Mouse (Mus musculus) ES-E14 (cell line): Measurements from ENCODE around the gene Gdap2. TPM values are rescaled to one million over a fixed set of nuclear protein-coding genes. Genes with fewer than 3 reads are reported as not detected.

Experiments used
- DNase-seq: peaks from one replicate; pipeline ENCODE4 v3.0.0-alpha.2; 2013; ENCODE audit warnings: low read depth, low spot score
- H3K27ac ChIP-seq: 2 replicates; pipeline ENCODE4 v1.5.1; 2012; ENCODE audit warnings: low read depth, mild to moderate bottlenecking, low read length, moderate library complexity, mixed read lengths; ENCODE audit not compliant: poor library complexity, insufficient read depth, severe bottlenecking
- H3K36me3 ChIP-seq: 2 replicates; pipeline ENCODE4 v1.6.1; 2012; ENCODE audit warnings: mild to moderate bottlenecking, low read length, moderate library complexity, mixed read lengths; ENCODE audit not compliant: control insufficient read depth, poor library complexity, insufficient read depth, severe bottlenecking
- H3K4me1 ChIP-seq, 2 experiments: fragments of 150-350 bp in 1 of 2; sonication (generic) in 1 of 2; 2 replicates each; pipeline ENCODE4 v1.6.1; 2012; ENCODE audit warnings: low read length in 2 of 2, mild to moderate bottlenecking in 1 of 2, mixed read lengths in 1 of 2; ENCODE audit not compliant: control insufficient read depth in 2 of 2, insufficient read depth in 2 of 2, poor library complexity in 1 of 2
- H3K4me3 ChIP-seq, 2 experiments: fragments of 150-350 bp in 1 of 2; sonication (generic) in 1 of 2; 2 replicates each; pipeline ENCODE4 v1.5.1; 2012; ENCODE audit warnings: low read length in 2 of 2, low read depth in 1 of 2, mild to moderate bottlenecking in 1 of 2, mixed read lengths in 1 of 2; ENCODE audit not compliant: insufficient read depth in 1 of 2, poor library complexity in 1 of 2, severe bottlenecking in 1 of 2
- H3K9ac ChIP-seq: 2 replicates; pipeline ENCODE4 v1.6.1; 2012; ENCODE audit warnings: low read depth, mild to moderate bottlenecking, low read length, mixed read lengths; ENCODE audit not compliant: poor library complexity, insufficient read depth, severe bottlenecking
- H3K9me3 ChIP-seq: fragments of 150-350 bp; sonication (generic); 2 replicates; pipeline ENCODE4 v1.6.1; 2012; ENCODE audit warnings: low read depth, mild to moderate bottlenecking, low read length; ENCODE audit not compliant: control insufficient read depth, insufficient read depth
- CHD2 ChIP-seq: IDR thresholded peaks from 2 replicates; pipeline ENCODE4 v1.6.1; 2014; ENCODE audit warnings: mild to moderate bottlenecking, low read depth, low read length, inconsistent platforms
- HCFC1 ChIP-seq: IDR thresholded peaks from 2 replicates; pipeline ENCODE4 v1.6.1; 2012; ENCODE audit warnings: low read length, inconsistent platforms, borderline replicate concordance; ENCODE audit not compliant: insufficient read depth
- MAFK ChIP-seq: IDR thresholded peaks from 2 replicates; pipeline ENCODE4 v1.6.1; 2014; ENCODE audit warnings: mild to moderate bottlenecking, low read depth, low read length, inconsistent platforms; ENCODE audit not compliant: insufficient read depth
- ZC3H11A ChIP-seq: IDR thresholded peaks from 2 replicates; pipeline ENCODE4 v1.6.1; 2012; ENCODE audit warnings: low read depth, mild to moderate bottlenecking, inconsistent platforms, low read length, borderline replicate concordance
- ZNF384 ChIP-seq: IDR thresholded peaks from 2 replicates; pipeline ENCODE4 v1.6.1; 2012; ENCODE audit warnings: low read depth, low read length, inconsistent platforms
- in situ Hi-C, 2 experiments: fragments of 600-800 bp; cut with MboI; formaldehyde crosslinking; loops; one replicate each; pipeline ENCODE4 v1.15.1; 2025; ENCODE audit warnings: low sequenced_read_pairs in 2 of 2, inconsistent platforms in 1 of 2; ENCODE audit not compliant: unreplicated experiment in 2 of 2
- total RNA-seq: library from RNA; depleted of rRNA; stranded (reverse); fragments of 300-350 nt; gene quantifications from 2 replicates; pipeline ENCODE4 v1.2.3, GENCODE M21; 2012

The Gdap2 gene
- total RNA-seq, 1 experiment = 13.9 TPM

DNA sequence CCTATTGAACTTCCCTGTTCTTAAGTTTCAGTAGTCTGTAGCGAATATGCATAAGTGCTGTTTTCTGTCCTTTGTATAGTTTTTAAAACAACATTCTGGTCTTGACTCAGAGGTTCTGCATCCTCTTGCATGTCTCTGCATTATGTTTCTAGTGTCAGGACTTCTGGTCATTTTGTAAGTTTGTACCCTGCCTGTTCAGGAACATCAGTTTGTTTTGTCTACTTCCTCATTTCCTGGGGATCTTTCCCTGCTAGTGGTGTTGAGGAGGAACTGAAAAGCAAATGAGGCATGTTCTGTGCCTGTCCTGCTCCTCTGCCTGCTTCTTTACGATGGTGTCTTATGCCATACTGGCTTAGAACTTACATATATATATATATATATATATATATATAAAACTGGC, 13.8 kb downstream of the Gdap2 start:
- Histone ChIP-seq H3K4me1 (no peaks in the 10 kb centered on the region), H3K36me3 (no peaks in the 10 kb centered on the region), H3K4me3 (no peak overlapping the region), H3K9me3 (no peaks in the 10 kb centered on the region), H3K9ac (no peak overlapping the region), H3K27ac (no peak overlapping the region)
- in situ Hi-C loops = loop anchor here (25.0 kb wide), 1 partner anchor 386 kb away; no protein-coding TSS in a partner anchor
- no peak for DNase-seq
- TF ChIP-seq HCFC1 = no peak
- no peak for TF ChIP-seq ZC3H11A
- no peak for TF ChIP-seq MAFK
- TF ChIP-seq ZNF384 = no peak
- TF ChIP-seq CHD2 = no peak

DNA sequence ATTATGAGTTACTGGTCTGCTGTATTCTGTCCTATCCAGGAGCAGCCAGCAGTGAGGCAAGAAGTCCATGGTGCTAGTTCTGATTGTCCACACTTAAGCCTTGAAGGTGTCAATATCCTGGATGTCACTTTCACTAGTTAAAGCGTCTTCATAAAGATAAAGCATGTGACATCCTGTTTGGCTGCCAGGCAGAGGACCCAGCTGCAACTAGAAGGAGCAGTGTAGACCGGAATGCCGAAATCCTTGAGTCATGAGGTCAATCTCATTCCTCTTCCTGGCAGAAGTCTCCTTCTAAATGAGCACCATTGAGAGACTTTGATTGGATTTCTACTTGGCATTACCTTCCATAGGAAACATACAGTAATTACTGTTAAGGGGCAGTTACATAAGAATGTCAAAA, 18.3 kb downstream of the Gdap2 start:
- H3K4me1 ChIP-seq = no peaks in the 10 kb centered on the region
- no peaks in the 10 kb centered on the region for H3K36me3 ChIP-seq
- TF ChIP-seq CHD2 (no peak), MAFK (no peak), HCFC1 (no peak), ZC3H11A (no peak), ZNF384 (no peak)
- H3K9ac ChIP-seq = no peak overlapping the region
- DNase-seq = no peak
- H3K27ac ChIP-seq = no peak overlapping the region
- in situ Hi-C loops = loop anchor here (25.0 kb wide), 1 partner anchor 382 kb away; no protein-coding TSS in a partner anchor
- no peak overlapping the region for H3K4me3 ChIP-seq
- no peaks in the 10 kb centered on the region for H3K9me3 ChIP-seq

DNA sequence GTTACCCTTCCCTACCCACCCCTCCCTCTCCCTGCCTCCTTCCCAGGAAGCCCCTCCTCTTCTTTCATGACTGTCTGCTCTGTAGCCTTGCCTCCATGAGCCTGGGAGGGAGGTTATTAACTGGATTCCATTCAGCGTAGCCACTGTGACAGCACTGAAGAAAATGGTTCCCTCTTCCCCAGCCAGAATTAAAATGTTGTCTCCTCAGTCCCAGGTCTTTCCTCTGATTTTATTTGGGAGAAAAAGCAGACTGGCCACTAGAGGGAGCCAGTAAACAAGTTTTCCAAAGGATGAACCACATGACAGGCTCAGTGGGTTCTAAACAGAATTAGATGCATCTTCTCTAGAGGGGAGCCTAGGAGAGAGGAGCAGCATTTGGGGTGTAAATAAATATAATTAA, 27.3 kb downstream of the Gdap2 start:
- Histone ChIP-seq H3K4me3 (no peak overlapping the region), H3K36me3 (no peaks in the 10 kb centered on the region), H3K9me3 (no peaks in the 10 kb centered on the region), H3K4me1 (no peaks in the 10 kb centered on the region), H3K9ac (no peak overlapping the region), H3K27ac (no peak overlapping the region)
- TF ChIP-seq MAFK (no peak), ZC3H11A (peak; percentile 77)
- peak; percentile 65 for DNase-seq
- in situ Hi-C loops = loop anchor here (25.0 kb wide), 1 partner anchor 373 kb away; no protein-coding TSS in a partner anchor

DNA sequence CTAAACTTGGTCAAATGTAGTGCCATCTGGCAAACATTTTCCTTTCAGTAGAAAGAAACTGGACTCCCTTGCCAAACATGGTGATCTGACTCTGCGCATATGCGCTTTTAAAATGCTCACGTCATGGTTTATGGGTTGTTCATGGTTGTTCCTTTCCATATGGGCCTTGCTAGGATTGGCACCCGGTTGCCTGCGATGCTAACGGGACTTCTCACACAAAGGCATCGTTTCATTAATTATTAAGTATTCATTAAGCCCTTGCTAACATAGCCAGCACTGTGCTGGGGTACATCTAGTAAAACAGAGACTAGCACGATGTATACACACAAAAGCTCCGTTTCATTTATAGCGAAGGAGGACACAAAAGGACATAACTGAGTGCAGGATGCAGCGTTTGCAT, 27.7 kb downstream of the Gdap2 start:
- no peaks in the 10 kb centered on the region for H3K4me1 ChIP-seq
- H3K36me3 ChIP-seq = no peaks in the 10 kb centered on the region
- no peak overlapping the region for H3K4me3 ChIP-seq
- no peaks in the 10 kb centered on the region for H3K9me3 ChIP-seq
- in situ Hi-C loops = loop anchor here (25.0 kb wide), 1 partner anchor 372 kb away; no protein-coding TSS in a partner anchor
- no peak for TF ChIP-seq ZNF384
- TF ChIP-seq MAFK = no peak
- TF ChIP-seq HCFC1 = no peak
- TF ChIP-seq ZC3H11A = no peak
- no peak for TF ChIP-seq CHD2
- H3K9ac ChIP-seq = no peak overlapping the region
- no peak for DNase-seq
- no peak overlapping the region for H3K27ac ChIP-seq

DNA sequence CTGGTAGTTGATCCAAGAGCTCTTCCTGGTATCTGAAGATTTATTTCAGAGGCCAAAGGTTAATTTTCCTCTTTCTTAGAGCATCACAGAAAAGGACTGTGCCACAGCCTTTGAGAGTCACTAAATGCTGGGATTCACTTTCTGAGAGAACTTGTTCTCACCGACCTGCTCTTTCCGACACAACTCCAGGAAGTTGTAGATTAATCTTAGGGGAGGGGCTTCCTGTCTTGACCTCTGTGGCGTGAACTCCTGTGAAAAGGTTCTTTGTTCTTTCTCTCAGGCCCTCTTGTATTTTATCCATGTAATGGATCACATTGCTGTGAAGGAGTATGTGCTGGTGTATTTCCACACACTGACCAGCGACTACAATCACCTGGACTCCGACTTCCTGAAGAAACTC, 32.0 kb downstream of the Gdap2 start:
- Histone ChIP-seq H3K4me3 (no peak overlapping the region), H3K9ac (no peak overlapping the region), H3K4me1 (no peaks in the 10 kb centered on the region), H3K36me3 (peaks cover 3% of the 10 kb centered on the region; the same call in 1 of the 2 replicates), H3K9me3 (no peaks in the 10 kb centered on the region), H3K27ac (no peak overlapping the region)
- in situ Hi-C loops = loop anchor here (25.0 kb wide), 1 partner anchor 368 kb away; no protein-coding TSS in a partner anchor
- no peak for DNase-seq
- TF ChIP-seq ZNF384 (no peak), ZC3H11A (no peak)
